Mouse (Mus musculus) heart, postnatal 14 days (tissue): ENCODE data around the gene Nedd9. TPM values are rescaled to one million over a fixed set of nuclear protein-coding genes. Genes with fewer than 3 reads are reported as not detected.

Experiments
- DNase-seq, 2 experiments: peaks; one replicate each; pipeline ENCODE4 v3.0.0; 2021 to 2022
- intact Hi-C: fragments of 180-260 bp; cut with DNase I; formaldehyde crosslinking; loops from one replicate; pipeline ENCODE4 v1.15.1; 2025
- total RNA-seq, 2 experiments: library from RNA; stranded (reverse); gene quantifications; 2 replicates each; pipeline ENCODE4 v1.2.3; 2021

Gene Nedd9
- total RNA-seq, 2 experiments from 2014 or later, result 29.3 to 35.2 TPM

DNA sequence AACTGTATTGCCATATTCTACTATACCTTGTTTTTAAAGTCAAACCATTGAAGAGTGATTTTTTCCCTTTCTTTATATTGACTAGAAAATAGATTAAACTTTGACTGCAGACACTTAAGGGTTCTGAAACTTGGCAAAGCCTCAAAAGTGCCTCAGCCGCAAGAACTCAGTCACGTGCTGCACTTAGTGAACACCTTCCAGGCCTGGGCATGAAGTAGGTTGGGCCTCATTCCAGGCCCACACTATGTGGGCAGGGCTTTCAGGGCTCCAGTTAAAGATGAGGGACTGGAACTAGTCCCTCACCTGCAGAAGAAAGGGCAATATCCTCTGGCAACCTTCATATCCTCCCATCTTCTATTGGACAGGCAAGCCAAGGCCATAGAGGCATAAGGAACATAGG lies 131.6 kb downstream of the Nedd9 start:
- intact Hi-C loops, result loop anchor here (5.0 kb wide), 1 partner anchor 102 kb away; no protein-coding TSS in a partner anchor
- DNase-seq, result no peak

DNA sequence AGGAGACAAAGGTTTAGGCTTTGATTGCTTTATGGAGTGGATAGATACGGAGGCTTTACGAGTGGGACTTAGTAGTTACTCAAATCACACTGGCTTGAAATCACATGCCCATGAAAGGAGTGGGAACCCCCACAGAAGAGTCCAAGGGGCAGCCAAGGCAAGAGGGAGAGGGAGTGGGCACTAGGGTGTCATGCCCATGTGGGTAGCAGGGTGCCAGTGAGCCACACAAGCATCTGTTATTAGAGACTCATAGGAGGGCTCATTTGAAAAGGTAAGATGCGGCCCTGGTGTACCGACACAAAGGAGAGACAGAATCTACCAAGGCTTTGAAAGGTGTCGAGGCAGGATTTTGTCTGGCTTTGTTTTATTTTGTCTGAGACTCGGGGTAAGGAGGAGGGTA lies 132.6 kb downstream of the Nedd9 start:
- intact Hi-C loops, result no loop called here
- DNase-seq, result no peak

DNA sequence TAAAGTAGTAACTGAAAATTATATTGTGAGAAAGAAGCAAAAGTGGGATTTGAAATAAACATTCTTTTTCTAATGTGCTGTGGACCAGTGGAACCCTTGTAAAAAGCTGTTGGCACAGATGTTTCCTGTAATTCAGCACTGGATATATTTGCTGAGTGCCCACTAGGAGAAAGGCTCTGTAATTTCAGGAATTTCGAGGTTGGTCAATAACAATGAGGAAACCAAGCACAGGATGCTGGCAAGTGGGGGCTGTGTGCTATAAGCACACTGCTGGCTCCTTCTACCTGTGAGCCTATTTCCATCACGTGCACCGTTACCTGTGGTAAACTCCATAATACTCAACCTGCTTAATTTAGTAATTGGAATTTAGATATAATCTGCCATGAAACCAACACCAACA lies 133.5 kb downstream of the Nedd9 start:
- DNase-seq, result no peak

DNA sequence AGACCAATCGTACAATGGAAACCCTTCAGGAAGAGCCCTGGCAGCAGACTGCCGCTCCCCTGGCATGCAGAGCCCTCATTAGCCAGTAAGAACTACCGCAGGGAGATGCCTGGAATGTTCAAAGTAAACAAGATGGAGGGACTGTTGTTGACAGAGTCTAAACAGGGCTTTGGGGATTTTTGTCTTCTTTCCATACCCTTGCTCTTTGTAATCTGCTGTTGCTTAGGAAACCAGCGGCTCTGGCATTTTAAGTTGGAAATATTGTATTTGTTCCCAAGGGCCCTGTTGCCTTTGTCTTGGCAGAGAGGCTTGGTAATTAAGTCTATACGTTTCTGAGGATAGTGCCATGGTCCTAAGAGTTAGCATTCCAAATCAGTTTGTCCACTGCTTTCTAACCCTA lies 134.8 kb downstream of the Nedd9 start:
- DNase-seq, result no peak
- intact Hi-C loops, result no loop called here

More for the DNA sequence above, 133.5 kb downstream of the Nedd9 start:
- intact Hi-C loops, result no loop called here

DNA sequence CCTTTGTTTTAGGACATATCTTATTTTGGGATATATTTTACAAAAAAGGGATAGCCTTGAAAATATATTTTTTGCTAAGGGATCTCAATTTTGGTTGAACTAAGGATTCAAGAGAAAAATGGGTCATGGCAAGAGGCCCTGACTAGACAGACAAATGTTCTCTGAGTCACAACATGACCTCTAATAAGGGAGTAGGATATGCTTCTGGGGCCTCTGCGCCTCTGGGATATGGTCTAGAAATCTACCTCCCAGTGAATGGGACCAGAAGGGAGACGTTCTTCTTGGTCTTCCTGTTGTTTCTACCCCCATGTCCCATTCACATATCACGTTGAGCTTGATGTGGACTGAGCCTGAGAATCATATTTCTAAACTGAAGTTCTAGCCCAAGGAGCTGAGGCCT lies 136.6 kb downstream of the Nedd9 start:
- intact Hi-C loops, result no loop called here

GRCm38 (mm10) chr13:41349770-41350169 lies 137.4 kb downstream of the Nedd9 start:
- intact Hi-C loops, result no loop called here

More for the DNA sequence above, 136.6 kb downstream of the Nedd9 start:
- no peak for DNase-seq

DNA sequence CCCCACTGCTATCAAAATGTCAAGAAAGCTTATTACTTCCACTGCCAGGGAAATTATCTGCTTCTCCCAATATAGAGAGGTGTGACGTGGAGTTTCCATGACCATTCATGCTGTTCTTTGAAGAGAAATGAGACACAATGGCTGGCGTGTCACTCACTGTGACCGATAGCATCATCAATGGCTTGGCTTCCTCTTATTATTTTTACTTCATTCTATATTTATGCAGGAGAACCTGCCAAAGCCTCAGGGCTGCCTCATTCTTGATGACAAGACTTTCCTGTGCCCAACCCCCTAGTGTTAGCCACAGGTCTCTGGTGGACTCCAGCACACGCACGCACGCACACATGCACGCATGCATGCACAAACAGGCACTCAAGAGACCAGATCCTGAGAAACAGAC lies 141.4 kb downstream of the Nedd9 start:
- DNase-seq, result peak; percentile 34 to 45
- intact Hi-C loops, result no loop called here

More at GRCm38 (mm10) chr13:41349770-41350169, 137.4 kb downstream of the Nedd9 start:
- no peak for DNase-seq

- no peak for DNase-seq
- intact Hi-C loops, result no loop called here
These were observed 141.9 kb downstream of the Nedd9 start for GRCm38 (mm10) chr13:41345306-41345705.

- no peak for DNase-seq
- intact Hi-C loops, result no loop called here
These were observed 143.3 kb downstream of the Nedd9 start for GRCm38 (mm10) chr13:41343887-41344266.

- intact Hi-C loops, result no loop called here
- no peak for DNase-seq
These were observed 143.8 kb downstream of the Nedd9 start for GRCm38 (mm10) chr13:41343163-41343886.

- intact Hi-C loops, result no loop called here
- DNase-seq, result peak in 1 of 2 experiments; percentile 50
These were observed 145.7 kb downstream of the Nedd9 start for GRCm38 (mm10) chr13:41341422-41341821.

- intact Hi-C loops, result loop anchor here (5.0 kb wide), 1 partner anchor 38 kb away; no protein-coding TSS in a partner anchor
- DNase-seq, result peak; percentile 57 to 63
These were observed 147.4 kb downstream of the Nedd9 start for GRCm38 (mm10) chr13:41339653-41340351.

DNA sequence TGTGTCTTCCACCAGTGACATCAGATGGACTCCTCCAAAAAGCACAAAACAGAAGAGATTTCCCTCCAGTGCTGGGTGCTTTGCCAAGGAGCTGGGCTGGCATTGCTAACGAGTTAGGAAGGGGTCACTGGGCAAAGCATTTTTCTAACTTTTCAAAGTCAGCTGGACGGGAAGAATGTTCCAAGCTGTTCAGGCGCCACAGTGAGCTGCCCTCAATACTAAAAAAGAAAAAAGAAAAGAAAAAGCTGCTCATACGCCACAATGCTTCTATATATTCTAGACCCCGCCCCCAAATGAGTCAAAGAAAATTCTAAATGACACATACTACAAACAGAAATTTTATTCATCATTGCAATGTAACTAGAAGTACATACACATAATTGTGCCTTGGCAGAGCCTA lies 148.0 kb downstream of the Nedd9 start:
- intact Hi-C loops, result loop anchor here (5.0 kb wide), 1 partner anchor 37 kb away; no protein-coding TSS in a partner anchor
- no peak for DNase-seq

DNA sequence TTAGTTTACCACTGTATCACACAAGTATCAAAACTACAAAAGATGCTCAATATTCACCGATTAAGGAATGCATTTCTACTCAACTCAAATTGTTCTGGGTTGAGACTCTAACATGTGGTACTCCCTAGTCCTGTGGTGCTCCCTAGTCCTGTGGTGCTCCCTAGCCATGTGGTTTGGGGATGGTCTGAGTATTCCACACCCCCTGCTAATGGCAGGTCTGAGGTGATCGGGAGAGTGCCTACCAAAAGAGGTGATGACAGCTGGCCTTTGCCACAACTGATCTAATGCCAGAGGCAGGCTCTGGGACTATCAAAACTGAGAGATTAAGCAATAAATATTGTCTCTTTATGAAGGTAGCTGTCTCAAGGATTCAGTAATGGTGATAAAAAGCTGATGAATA lies 149.8 kb downstream of the Nedd9 start:
- no peak for DNase-seq
- intact Hi-C loops, result loop anchor here (5.0 kb wide), 1 partner anchor 35 kb away; no protein-coding TSS in a partner anchor

- intact Hi-C loops, result loop anchor here (5.0 kb wide), 1 partner anchor 34 kb away; no protein-coding TSS in a partner anchor
- peak; percentile 86 to 89 for DNase-seq
These were observed 150.9 kb downstream of the Nedd9 start for GRCm38 (mm10) chr13:41336260-41336659.

DNA sequence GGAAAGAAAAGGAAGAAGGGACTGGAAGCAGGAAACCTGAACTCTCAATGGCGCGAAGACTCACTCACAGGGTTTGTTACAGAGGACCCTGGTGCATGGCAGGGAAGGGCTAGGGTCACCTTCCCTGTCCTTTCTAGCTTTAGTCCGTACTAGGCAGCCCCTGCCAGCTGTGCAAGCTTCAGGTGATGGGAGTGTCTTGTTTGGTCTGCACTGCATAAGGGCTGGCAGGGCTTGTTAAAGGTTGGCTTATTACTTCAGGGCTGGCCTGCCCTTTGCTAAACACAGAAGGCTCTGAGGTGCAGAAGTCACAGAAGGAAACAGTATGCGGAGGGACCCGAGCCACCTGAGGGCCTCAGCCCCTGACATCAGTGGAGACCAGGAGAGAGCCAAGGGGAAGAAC lies 151.4 kb downstream of the Nedd9 start:
- DNase-seq, result no peak
- intact Hi-C loops, result loop anchor here (5.0 kb wide), 1 partner anchor 33 kb away; no protein-coding TSS in a partner anchor

DNA sequence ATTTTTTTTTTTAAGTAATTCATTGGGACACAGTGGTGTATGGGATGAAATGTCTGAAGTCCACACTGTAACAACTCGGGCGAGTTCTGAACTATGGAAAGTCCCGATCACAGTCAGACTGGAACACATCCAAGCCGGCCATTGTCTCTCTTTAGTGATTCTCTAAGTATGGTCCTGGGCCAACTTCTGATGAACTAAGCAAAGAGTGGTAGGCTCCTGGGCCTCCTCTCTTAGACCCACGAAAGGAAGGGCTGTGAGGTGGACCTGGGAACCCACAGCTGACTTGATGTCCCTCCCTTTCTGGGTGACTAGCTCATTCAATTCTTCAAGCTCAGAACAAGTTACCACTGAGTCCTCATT lies 152.5 kb downstream of the Nedd9 start:
- intact Hi-C loops, result no loop called here
- peak; percentile 59 to 61 for DNase-seq

DNA sequence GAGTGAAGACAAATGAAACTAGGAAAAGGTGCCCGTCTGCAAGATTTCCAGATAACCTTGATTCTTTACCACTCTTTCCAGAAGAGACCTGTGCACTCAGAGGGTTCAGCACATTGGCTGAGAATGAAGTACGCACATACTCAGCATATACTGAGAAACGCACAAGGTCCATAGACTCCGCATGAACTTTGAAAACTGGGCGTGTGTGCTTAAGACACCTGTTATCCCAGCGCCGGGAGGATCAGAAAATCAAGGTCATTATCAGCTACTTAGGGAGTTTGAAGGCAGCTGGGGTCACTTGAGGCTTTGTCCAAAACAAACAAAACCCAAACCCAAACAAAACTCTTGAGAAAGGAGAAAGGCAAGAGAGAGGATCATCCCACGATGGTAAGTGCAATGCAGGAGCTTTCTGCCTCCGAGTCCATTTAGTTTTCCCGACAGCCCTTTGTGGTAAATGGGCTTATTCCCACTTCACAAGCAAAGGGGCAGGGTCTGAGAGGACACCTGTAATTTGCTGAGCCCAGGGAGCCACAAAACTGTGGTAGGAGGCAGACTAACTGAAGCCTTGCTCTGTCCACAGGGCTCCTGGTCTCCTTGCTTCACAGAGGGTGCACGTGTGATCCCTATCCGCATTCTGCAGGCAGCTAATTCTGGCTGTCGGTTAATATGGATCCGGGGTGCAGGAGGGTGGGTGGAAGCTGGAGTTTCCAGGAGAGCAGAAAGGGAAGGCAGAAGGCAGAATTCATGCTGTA lies 153.1 kb downstream of the Nedd9 start:
- intact Hi-C loops, result no loop called here
- DNase-seq, result no peak

- intact Hi-C loops, result no loop called here
- no peak for DNase-seq
These were observed 155.4 kb downstream of the Nedd9 start for GRCm38 (mm10) chr13:41331671-41332340.

GRCm38 (mm10) chr13:41330589-41331345 lies 156.4 kb downstream of the Nedd9 start:
- DNase-seq, result no peak
- intact Hi-C loops, result no loop called here
